Mouse (Mus musculus) T-helper 2 cell (primary cell): ENCODE results near the gene Prelp.

Experiments
- in situ Hi-C: fragments of 300-600 bp; cut with MboI, MseI; formaldehyde crosslinking; loops from one replicate; pipeline ENCODE4 v1.15.1; 2025; ENCODE audit warnings: high pct_unique_total_duplicates

Gene Prelp

DNA sequence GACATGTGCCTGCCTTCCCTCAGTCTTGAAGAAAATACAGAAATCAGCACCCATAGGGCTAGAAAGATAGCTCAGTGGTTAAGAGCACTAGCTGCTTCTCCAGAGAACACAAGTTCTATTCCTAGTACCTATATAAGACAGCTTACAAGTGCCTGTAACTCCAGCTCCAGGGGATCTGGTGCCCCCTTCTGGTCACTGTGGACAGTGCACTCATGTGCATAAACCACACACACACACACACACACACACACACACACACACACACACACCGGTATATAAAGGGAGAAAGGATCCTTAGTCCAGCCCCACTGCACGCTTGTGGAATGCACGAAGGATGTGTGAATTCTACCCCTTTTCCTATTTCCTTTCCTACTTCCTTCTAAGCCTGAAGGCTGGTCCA, 15.0 kb upstream of the Prelp start:
- in situ Hi-C loops, result no loop called here

DNA sequence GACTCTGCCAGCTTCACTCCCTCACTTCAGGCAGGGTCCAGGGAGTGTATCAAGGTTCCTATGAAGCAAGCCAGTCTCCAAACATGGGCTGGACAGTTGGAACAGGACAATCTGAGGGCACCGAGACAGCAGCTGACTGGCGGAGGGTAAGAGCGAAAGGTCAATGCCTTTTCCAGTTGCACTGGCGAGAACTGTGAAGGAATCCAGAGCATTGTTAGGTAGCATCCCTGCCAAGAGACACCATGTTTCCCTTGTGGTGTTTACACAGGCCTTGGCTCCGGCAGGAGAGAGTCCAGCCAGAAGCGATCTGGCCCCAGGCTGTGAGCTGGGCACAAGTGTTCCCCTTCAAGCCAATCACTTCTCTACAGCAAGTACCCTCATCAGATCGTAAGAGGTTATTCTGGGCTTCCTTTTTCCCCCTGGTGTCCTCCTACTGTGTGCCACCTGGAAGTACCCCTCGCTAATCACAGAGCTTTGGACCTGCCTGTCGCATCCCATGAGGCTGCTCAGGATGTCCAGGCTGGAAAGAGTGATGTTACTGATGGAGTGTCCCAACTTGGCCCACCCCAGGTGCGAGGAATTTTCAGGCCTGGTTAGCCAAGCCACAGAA, 13.2 kb upstream of the Prelp start:
- in situ Hi-C loops, result no loop called here

DNA sequence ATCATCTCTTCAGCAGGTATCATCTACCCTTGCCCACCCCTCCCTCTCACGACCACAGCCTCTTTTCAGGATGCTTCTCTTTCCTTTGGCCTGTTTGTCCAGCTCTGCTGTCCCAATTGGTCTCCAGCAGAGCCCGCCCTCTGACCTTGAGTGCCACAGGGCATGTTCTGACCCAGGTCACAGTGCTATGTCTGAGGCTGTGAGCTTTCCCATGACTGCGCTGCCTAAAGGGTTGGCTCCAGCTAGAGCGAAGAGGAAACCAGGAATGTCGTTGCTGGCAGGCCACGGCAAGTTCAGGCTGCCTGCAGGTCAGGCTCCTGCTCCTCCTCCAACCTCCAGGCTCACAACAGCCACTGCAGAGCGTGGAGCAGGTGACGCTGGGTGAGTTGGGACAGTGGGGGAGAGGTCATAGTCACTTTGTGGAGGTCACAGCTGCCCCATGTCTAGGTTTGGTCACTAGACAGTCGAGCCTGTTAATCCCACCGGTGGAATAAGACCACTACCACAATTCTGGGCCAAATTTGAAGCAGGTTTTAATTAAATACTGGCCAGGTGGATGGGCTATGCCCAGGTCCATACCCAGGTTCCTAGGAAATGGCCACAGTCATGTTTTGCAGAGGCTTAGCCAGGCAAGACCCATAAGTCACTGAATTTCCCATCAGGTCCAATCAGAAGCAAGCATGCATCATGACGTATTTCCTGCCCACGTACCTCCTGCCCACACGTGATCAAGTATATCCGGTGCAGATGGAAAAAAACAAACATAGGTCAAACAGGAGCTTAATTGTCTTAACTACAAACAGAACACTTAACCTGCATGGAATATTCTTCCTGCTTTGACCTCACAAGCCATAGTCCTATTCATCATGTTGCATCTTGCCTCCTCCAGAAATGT, 12.3 kb upstream of the Prelp start:
- in situ Hi-C loops, result no loop called here

DNA sequence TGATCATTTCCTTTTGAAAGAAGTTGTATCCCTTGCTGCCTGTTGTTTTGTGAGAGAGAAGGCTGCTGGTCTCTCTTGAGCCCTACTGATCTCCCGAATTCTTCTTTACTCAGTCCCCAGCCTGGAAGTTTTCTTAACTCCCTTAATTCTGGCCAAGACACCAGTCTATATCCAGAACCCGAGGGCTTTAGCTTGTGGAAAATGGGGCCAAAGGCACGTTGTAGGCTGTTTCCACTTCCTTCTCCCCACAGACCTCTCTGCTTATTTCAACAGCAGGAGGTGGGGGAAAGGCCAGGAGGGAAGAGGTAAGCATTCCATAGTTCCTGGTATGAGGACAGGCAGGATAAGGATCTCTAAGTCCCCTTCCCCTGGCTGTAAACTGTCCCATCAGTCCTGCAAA, 8.8 kb upstream of the Prelp start:
- in situ Hi-C loops, result no loop called here

DNA sequence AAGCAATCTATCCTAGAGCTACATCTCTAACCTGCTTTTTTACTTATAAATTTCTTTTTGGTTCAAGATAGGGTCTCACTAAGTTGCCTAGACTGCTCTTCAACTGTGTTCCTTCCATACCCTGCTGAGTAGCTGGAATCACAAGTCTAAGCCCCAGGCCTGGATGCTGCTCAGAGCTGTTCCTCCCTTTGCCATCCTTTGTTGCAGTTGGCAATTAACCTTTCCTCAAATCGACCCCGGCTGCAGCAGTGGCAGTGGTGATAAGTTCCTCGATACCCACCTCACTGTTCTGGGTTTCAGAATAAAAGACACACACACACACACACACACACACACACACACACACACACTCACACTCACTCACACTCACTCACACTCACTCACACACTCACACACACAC, 4.0 kb upstream of the Prelp start:
- in situ Hi-C loops, result no loop called here

DNA sequence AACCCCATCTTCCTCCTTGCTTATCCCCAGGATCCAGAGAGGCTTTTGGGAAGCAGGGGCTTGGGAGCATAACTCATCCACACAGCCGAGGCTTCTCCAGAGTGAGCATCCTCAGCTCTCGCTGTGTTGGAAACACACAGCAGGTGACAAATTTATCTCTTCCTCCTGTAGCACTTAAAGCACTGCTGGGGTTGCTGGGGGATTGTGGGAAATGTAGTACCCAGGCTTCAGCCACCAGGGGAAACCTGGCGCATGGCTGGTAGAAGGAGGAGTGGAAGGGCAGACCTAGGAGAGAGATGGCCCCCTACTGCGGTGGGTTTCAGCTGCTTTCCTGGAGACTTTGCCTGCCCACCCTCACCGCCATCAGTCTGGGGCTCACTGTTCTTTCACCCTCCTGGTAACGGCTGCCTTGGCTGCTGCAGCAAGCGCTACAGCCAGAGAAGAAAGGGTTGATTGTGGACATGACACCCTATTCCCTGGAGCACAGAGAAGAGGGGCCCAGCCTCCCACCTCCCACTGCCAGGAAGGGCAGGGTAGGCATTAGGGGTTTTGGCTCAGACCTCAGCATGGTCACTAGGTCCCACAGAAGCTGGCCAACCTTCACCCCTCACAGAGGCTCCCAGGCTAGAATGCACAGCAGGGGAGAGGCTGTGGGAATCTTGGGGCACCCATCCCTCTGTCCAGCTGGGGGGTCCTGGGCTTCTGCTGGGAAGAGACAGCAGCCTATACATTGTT, 3.1 kb upstream of the Prelp start:
- in situ Hi-C loops, result no loop called here

DNA sequence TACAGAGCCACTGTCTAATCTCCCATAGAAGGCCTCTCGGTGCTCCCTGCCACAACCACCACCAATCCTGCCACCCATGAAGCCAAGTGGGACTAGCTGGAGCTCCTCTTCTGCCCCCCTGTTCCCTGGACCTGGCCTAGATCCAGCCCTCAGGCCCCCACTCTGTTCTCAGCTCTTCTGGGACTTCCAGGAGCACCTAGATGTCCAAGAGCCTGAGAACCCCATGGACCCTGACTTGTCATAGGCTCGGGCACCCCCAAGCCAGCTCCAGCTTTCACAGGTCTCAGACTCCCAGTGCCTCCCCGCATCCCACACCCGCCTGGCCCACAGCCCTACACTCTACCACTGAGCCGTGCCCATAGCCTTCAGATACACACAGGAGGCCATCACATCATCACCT, 1.9 kb upstream of the Prelp start:
- in situ Hi-C loops, result no loop called here

DNA sequence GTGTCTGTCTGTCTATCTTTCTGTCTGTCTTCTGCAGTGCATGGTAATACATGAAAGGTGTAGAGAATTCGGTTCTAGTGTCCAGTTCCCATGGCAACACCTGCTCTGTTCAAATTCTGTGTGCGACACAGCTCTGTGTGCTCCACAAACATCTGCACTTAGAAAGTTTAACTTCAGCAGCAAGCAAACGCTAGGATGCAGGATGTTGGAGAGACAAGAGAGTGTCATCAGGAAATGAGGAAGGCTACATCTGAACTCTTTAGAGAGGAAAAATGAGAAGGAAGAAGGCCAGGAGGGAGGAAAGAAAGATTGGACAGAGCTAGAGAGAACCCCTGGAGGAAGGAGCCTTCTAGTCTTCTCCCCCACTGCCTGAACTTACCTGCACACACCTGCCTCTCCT, 338 bp downstream of the Prelp start:
- in situ Hi-C loops, result no loop called here

DNA sequence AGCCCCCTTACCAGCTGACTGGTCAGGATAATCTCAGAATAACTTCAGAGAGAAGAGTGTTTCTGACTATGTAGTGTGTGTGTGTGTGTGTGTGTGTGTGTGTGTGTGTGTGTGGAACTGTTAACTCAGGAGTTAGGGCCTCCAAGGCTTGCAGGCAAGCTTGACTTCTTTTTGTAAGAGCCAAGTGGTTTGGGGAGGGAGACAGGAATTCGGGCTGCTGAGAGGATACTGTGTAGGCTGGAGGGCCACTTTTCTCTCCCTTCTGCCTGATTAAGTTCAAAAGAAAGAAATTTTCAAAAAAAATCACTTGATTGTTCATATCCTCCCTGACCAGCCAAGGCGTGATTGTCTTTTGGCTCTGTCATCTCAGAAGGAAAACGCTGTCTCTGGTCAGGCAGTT, 813 bp downstream of the Prelp start:
- in situ Hi-C loops, result no loop called here

DNA sequence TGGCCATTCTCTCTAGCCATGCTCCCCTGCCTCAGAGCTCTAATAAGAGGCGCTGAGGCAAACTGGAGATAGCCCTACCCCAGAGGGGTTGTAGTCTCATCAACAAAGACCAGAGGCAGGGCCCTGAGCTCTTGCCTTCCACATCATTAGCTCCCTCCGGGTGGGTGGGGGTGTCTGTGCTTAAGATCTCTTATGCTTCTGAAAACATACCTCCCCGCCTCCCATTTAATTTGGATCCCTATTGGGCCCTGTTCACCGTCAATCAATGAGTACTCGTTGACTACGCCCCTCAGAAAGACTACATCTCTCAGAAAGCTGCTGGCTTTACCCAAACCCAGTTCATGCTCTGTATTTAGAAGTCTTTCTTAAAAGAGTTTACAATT, 3.1 kb downstream of the Prelp start:
- in situ Hi-C loops, result no loop called here

DNA sequence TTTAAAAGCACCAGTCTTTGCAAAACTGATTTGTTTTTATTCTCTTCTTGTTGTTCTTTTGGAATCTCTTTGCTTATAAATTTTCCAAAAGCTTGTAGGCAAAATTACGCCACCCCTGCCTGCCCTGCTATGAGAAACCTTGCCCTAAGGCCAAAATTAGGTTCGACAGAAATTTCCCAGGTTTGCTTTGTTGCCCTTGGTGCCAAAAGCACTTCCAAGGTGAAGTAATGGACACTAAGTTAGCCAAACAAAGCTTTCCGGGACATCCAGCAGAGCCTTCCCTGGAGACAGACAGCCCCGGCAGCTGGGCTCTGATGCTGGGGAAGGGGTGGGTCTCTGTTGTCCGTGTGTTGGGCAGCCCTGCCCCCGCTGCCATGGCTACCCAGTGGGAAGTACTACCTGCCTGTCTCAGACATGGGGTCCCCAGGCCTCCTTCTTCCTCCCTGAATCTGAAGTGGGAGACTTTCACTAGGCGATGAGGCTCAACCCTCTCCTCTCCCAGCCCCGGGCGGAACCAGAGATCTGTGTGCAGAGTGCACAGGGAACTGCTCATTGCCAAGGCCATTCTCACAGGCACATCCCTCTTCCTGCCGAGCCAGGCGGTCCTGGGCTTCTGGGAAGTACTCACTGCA, 3.6 kb downstream of the Prelp start:
- in situ Hi-C loops, result no loop called here

DNA sequence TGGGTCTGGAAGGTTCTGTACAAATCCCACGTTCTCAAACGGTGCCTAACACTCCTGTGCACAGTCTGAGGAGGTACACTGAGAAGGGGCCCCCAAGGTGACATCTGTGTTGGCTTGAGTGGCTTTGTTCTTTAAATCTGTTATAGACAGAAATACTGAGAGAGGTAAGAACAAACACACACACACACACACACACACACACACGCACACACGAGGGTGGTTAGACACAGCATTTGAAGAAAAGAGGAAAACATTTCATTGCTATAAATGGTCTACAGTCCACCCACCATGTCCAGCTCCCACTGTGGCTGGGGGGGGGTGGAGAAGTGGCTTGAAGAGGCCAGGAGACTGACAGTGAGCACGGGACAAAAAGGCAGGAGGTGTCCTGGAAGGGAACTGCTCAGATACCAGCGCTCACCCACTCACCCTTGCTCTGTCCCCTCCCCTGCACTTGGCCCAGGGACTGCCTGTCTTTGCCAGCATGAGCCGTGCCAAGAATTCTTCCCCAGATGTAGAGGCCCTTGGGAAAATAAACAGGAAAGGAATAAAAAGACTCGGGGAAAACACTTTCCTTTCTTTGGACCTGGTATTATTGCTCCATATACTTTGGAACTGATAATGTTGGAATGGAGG, 5.4 kb downstream of the Prelp start:
- in situ Hi-C loops, result no loop called here

DNA sequence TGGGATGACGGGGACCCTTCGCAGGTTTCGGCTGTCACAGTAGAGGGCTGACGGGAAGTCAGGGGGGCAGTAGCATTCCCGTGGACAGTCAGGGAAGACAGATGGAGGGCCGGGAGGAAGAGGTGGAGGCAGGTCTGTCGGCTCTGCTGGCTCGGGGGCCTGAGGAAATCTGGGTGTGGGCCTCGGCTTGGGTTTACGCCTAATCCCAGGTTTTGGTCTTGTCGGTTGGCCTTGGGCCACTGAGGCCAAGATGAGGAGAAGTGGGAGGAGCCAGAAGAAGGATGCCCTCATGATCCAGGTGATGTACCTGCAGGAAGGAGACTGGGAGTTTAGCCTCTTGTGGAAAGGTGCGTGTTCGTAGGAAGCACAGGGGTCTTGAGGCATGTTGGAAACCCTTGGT, 6.1 kb downstream of the Prelp start:
- in situ Hi-C loops, result no loop called here

DNA sequence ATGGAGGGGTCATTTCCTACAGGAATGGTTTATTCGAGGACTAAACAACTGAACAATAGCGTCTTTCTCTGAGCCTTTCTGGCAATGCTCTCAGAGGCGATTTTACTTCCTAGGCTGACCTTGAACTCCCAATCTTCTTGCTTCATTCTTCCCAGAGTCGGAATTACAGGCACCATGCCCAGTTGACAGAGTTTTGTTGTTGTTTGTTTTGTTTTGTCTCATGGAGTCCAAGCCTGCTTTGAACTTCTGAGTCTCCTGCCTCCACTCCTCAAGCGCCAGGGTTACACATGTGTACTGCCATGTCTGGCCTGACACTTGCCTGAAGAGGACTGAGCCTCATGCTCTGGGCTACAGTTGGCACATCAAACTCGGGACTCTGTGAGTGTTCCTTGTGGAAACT, 8.2 kb downstream of the Prelp start:
- in situ Hi-C loops, result loop anchor here (5.0 kb wide), 2 partner anchors 134 to 194 kb away; no protein-coding TSS in a partner anchor

DNA sequence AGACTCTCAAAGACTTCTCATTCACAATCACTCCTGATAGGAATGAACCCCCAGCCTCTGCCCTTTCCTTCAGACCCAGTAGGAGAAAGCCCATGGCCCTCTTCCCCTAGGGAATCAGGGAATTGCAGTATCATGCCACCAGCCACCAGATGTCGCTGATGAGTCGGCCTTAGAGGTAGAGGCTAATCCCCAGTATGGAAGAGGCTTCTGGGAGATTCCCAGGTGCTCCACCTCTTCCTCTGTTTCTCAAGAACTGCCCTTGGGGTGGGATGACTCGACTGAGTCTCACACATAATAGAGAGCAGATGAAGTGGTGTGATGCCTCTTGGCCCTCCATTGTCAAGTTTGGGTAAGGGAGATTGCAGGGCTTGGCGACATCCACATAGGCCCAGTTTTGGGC, 9.8 kb downstream of the Prelp start:
- in situ Hi-C loops, result loop anchor here (5.0 kb wide), 2 partner anchors 136 to 196 kb away; no protein-coding TSS in a partner anchor

DNA sequence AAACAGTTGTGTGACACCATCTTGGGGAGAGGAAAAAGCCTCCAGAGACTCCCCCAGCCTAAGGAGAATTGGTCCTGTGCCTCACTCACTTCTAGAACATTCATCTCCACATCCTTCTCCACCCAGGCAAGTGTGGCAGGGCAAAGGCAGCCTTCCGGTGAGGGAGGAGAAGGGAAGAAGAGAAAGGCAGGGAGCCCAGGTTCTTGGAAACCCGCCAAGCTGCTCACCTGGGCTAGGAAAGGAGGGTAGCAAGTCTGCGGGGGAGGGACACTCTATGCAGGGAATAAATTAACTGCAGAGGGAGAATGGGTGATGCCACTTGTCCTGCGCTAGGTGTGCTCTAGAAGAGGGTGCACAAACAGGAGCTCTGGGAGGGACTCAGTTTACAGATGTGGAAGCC, 10.2 kb downstream of the Prelp start:
- in situ Hi-C loops, result loop anchor here (5.0 kb wide), 2 partner anchors 136 to 196 kb away; no protein-coding TSS in a partner anchor

DNA sequence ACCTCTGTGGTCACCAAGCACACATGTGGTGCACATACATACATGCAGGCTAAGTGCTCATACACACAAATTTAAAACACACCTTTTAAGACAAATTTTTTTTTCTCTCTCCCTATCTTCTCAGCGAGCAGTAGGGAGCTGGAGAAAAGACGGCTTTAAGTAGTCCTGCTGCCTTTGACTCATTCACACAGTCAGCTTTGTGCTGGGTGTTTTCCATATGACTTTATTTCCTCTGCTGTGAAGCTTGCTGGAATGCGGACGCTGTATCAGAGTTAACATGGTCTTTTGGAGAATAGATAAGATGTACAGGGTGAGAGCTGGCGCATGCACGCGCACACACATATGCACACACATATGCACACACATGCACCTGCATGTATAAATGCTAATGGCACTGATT, 11.1 kb downstream of the Prelp start:
- in situ Hi-C loops, result loop anchor here (5.0 kb wide), 2 partner anchors 137 to 197 kb away; no protein-coding TSS in a partner anchor

DNA sequence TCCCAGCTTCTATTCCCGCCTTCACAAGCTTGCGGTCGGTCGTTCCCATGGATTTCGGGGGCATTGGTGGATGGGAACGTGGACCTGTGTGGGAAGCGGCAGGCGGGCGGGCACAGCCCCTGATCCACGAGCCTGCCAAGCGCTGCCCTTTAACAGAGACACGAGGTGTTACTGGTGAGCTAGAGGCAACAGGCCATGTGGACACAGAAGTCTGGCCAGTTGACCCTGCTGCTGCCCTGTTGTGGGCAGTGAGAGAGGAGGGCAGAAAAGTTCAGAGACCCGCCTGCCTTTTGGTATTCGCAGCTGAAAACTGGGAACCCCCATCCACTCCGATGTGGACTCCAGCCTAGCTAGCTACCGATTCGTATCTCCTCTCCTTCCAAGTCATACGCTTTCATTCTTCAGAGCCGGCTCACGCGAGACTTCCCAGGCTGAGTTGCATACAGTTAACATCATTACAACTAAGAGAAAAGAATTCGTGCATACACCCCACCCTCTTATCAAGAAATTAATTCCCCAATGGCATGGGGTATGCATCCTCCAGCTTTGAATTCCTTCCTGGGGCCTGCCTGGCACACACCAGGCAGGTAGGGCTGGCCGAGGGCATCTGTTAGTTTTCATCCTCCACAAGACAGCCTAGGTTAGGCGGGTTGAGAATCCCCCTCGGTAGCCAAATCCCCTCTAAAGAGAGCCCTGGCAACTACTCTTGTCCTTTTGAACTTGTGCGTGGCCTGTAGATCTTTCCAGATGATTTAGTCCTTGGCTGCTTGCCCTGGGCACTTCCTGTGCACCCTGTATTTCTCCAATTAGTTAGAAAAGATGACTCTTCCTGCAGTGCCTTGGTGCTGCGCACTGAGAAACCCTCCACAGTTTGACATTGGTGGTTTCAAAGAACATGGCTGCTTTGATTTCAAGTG, 12.3 kb downstream of the Prelp start:
- in situ Hi-C loops, result no loop called here

DNA sequence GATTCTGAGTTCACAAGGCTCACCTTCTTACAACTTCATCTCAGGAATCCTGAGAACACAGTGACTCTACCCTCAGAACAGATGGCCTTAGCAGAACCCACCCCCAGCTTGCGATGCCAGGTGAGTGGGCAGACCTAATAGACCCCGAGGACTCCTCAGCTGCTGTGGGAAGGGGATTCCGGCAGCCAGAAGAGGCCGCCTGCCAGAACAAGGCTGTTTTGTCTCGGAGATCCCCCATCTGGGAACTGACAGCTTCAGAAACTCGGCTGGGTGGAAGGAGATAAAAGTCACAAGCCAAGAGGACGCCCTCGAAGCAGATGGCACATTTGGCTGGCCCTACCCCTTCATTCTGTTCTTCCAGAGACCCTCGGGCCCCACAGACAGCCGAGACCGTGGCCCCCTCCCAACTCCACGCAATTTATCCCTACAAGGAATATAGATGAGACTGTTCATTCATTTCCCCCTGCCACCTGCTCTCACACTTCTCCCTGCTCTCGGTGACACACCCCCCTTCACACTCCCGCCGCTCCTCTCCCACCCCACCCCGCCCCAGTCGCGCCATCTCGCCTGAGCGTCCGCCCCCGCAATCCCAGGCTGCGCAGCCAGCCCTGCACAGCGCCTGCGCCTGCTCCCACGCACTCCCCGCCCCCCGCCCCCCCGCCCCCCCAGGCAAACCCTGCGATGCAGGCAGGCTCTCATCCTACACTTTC, 13.1 kb downstream of the Prelp start, which contains the start of gene Optc:
Optc (minus strand) TSS at position 51 of the 710 bp plus-strand sequence.
- in situ Hi-C loops, result no loop called here

DNA sequence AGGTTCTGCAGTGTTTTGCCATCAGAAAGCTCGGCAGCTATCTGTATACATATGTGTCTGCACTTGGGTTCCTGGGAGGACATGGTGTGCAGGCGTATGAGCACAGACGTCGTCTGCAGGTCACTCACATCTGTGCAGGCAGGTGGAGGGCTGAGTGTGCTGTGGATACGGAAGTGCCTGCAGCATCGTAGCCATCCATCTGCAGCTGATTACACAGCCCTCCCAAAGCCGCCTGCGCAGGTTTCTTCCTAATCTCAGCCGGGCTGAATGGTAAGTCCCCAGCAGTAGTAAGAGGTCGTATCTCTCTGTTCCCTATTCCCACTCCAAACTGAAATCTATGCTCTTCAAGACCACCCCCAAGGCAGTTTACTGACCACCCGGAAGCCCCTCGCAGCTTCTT, 14.8 kb downstream of the Prelp start:
- in situ Hi-C loops, result no loop called here
